Mouse (Mus musculus) heart, embryonic 12.5 days (tissue): ENCODE results near the gene G6pc3. TPM values are rescaled to one million over a fixed set of nuclear protein-coding genes. Genes with fewer than 3 reads are reported as not detected.
A peak's percentile ranks its signal among the peaks of the same experiment; 100 is the strongest.

Source experiments
- ATAC-seq: fragments of 200-750 bp; cut with Nextera tagmentation; 2 replicates; pipeline ENCODE4 v1.8.0; 2017; ENCODE audit warnings: moderate TSS enrichment, moderate library complexity; ENCODE audit not compliant: insufficient number of reproducible peaks, low FRiP score
- H3K27ac ChIP-seq: fragments of 300-500 bp; sonication (generic); 2 replicates; pipeline ENCODE4 v1.5.1; 2016; ENCODE audit warnings: mild to moderate bottlenecking, moderate library complexity; ENCODE audit not compliant: poor library complexity, severe bottlenecking
- H3K27me3 ChIP-seq: fragments of 300-500 bp; sonication (generic); replicated peaks from 2 replicates; pipeline ENCODE4 v1.6.1; 2016; ENCODE audit warnings: mild to moderate bottlenecking, moderate library complexity
- H3K36me3 ChIP-seq: fragments of 300-500 bp; sonication (generic); 2 replicates; pipeline ENCODE4 v1.6.1; 2016; ENCODE audit warnings: mild to moderate bottlenecking, moderate library complexity
- H3K4me1 ChIP-seq: fragments of 300-500 bp; sonication (generic); replicated peaks from 2 replicates; pipeline ENCODE4 v1.6.1; 2016; ENCODE audit warnings: mild to moderate bottlenecking
- H3K4me2 ChIP-seq: fragments of 300-500 bp; sonication (generic); 2 replicates; pipeline ENCODE4 v1.6.1; 2016; ENCODE audit warnings: mild to moderate bottlenecking, moderate library complexity
- H3K4me3 ChIP-seq: fragments of 300-500 bp; sonication (generic); 2 replicates; pipeline ENCODE4 v1.5.1; 2016; ENCODE audit warnings: mild to moderate bottlenecking
- H3K9ac ChIP-seq: fragments of 300-500 bp; sonication (generic); 2 replicates; pipeline ENCODE4 v1.6.1; 2016; ENCODE audit warnings: mild to moderate bottlenecking, moderate library complexity
- H3K9me3 ChIP-seq: fragments of 300-500 bp; sonication (generic); replicated peaks from 2 replicates; pipeline ENCODE4 v1.6.1; 2016; ENCODE audit warnings: mild to moderate bottlenecking, moderate library complexity
- WGBS: fragments of 180-500 bp; shearing (Covaris S2); methylation state at CpG from one replicate; pipeline ENCODE4 v1.1.7; 2016; 5-methylcytosine and 5-hydroxymethylcytosine counted together
- polyA plus RNA-seq: library from polyadenylated mRNA; unstranded; fragments of >200 nt; fragmentation: Nextera tagmentation; extraction: Ambion mirVana; gene quantifications from 2 replicates; pipeline ENCODE4 v1.2.1, GENCODE M21; 2016

Gene G6pc3
- polyA plus RNA-seq = 27.1 and 28.0 TPM in 2 replicates

DNA sequence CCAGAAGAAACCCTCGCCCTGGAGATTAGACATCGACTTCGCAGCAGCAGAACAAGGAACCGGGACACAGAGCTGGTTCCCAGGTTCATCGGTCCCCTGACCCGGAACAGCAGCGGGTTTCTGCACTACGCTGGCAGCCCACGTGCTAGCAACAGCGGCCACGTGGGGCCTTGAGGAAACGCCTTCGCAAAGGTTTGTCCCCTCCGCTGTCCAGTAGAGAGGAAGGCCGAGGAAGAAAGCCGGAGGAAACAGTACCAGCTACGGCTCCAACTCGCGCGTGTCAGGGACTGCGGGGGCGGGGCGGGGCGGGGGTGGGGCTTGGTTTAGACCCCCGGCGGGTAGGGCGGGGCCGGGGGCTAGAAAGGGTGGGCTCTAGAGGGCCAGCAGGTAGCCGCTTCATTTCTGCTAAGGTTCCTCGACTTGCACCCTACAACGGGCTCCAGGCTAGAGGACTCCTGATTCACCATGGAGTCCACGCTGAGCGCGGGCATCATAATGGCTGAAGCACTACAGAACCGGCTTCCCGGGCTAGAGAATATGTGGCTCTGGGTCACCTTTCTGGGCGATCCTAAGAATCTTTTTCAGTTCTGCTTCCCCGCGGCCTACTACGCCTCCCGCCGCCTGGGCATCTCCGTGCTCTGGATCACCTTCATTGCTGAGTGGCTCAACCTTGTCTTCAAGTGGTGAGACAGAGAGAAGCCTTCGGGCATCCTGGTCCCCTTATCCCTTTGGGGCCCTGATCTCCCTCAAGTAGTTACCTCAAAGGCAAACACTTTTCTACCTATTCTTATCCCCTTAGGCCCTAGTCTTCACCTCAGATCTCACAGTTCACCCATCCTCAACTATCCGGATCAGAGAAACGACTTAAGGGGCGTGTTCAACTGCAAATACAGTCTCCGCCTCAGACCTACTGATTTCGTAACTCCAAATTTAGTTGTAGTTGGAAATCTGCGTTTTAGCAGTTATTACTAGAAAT is at the start of gene G6pc3:
Gene G6pc3, plus strand, starts transcription at position 160 of the 976 bp plus-strand sequence.
- ATAC-seq = peak; percentile 86
- H3K4me2 ChIP-seq = peak within 1 kb of the TSS; percentile 93
- 2% methylated on average over 50 of the region's 50 CpGs for WGBS
- H3K27me3 ChIP-seq = no peaks in the 10 kb centered on the region
- no peaks in the 10 kb centered on the region for H3K9me3 ChIP-seq
- peak within 1 kb of the TSS; percentile 71 for H3K27ac ChIP-seq
- peak within 1 kb of the TSS; percentile 79 for H3K9ac ChIP-seq
- H3K36me3 ChIP-seq = peaks cover 24% of the 10 kb centered on the region
- peaks cover 18% of the 10 kb centered on the region for H3K4me1 ChIP-seq
- peak within 1 kb of the TSS; percentile 74 for H3K4me3 ChIP-seq

DNA sequence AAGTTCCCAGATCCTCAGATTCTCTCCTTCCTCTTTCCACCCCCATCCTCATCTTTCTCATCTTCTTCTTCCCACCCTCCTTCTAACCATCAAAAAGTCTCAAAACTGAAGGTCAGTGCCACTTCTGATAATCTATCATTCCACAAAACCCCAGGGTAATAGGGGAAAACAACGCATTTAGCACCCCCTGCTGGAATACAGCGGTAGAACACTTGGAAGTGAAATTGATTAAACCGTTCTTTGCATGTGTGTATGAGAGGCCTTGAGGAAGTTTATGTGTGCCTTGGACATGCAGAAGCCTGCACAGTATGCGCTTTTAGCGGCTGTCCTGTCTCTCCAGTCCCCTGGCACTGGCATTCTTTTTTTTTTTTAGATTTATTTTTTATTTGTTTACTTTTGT is 48.9 kb upstream of the G6pc3 start:
- Histone ChIP-seq H3K27me3 (peaks cover 38% of the 10 kb centered on the region), H3K4me3 (no peak overlapping the region), H3K36me3 (no peaks in the 10 kb centered on the region), H3K27ac (no peak overlapping the region), H3K9me3 (no peaks in the 10 kb centered on the region), H3K4me2 (no peak overlapping the region), H3K4me1 (peaks cover 6% of the 10 kb centered on the region; the same call in 1 of the 2 replicates), H3K9ac (no peak overlapping the region)
- WGBS = 5% methylated on average over 5 of the region's 5 CpGs
- ATAC-seq = no peak

DNA sequence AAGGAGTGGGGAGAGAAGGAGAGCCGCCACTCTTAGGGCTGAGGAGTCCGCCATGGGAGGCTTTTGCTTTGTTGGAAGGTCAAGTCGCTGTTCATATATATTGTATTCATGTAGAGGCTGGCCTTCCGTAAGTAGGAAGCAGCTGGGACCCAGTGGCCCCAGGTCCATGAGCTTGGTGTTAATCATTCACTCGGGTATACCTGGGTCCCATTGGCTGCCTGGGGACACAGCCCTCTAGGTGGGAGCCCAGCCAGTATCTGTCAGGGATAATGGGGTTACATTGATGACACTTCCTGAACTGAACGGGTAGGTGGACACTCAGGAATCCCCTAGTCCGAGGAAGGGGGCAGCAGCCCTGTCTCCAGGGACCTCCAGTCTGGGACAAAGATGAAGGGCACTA is 47.1 kb upstream of the G6pc3 start:
- H3K27me3 ChIP-seq = peaks cover 47% of the 10 kb centered on the region
- no peaks in the 10 kb centered on the region for H3K9me3 ChIP-seq
- no peak overlapping the region for H3K4me3 ChIP-seq
- peaks cover 23% of the 10 kb centered on the region for H3K4me1 ChIP-seq
- ATAC-seq = no peak
- H3K9ac ChIP-seq = no peak overlapping the region
- H3K4me2 ChIP-seq = no peak overlapping the region
- no peak overlapping the region for H3K27ac ChIP-seq
- WGBS = 63% methylated on average over 7 of the region's 7 CpGs
- no peaks in the 10 kb centered on the region for H3K36me3 ChIP-seq

DNA sequence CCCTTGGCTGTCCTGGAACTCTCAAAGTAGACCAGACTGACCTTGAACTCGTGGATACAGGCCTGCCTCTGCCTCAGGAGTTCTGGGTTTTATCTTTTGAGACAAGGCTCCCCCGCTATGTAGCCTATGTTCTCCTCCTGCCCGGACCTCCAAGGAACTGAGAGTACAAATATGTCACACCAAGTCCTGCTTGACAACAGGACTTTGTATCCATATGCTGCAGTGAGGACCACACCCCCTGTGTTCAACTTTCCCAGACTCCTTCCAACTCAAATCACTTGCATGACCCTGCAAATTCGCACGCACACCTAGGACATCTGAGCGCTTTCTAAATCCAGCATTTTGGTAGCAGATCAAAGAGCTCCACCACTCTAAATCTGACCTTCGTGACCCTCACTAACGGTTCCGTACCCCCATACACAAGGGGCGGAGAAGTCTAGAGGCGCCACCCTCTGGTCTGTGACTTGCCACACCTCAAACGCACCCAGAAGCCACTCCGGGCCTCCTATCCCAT is 44.4 kb upstream of the G6pc3 start:
- Histone ChIP-seq H3K36me3 (no peaks in the 10 kb centered on the region), H3K4me2 (peak overlapping the region; percentile 75), H3K9ac (peak overlapping the region; percentile 48; the same call in 1 of the 2 replicates), H3K4me1 (peaks cover 33% of the 10 kb centered on the region), H3K27ac (no peak overlapping the region), H3K4me3 (peak overlapping the region; percentile 47), H3K27me3 (peaks cover 69% of the 10 kb centered on the region), H3K9me3 (no peaks in the 10 kb centered on the region)
- 23% methylated on average over 13 of the region's 13 CpGs for WGBS
- 0 out of 2 replicates have a peak, but pooled peaks have one; percentile 20 for ATAC-seq

DNA sequence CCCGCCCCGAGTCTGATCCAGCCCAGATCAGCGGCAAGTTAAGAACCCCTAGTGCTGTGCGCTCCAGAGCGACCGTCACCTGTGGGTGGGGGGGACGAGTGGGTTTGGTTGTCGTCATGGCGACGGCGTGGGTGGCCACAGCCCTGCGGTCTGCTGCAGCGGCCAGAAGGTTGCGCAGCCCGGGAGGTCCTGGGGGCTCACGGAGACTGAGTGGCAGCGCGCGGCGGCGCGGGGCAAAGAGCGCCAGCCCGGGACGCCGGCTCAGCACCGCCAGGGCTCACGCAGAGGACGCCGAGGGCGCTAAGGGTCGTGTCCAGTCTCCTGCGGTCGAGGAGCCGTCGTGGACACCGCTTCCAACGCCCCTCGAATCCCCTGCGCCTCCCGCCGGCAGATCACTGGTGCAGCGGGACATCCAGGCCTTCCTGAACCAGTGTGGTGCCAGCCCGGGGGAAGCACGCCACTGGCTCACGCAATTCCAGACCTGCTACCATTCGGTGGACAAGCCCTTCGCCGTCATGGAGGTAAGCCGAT is 43.9 kb upstream of the G6pc3 start, which contains the start of gene Nags:
Gene Nags, plus strand, starts transcription at position 43 of the 531 bp plus-strand sequence.
- H3K27ac ChIP-seq = no peak within 1 kb of the TSS
- ATAC-seq = no peak; the same call in 1 of the 2 replicates
- peak within 1 kb of the TSS; percentile 47 for H3K4me3 ChIP-seq
- no peaks in the 10 kb centered on the region for H3K9me3 ChIP-seq
- H3K27me3 ChIP-seq = peaks cover 69% of the 10 kb centered on the region
- 1% methylated on average over 50 of the region's 50 CpGs for WGBS
- peak within 1 kb of the TSS; percentile 75 for H3K4me2 ChIP-seq
- H3K9ac ChIP-seq = peak within 1 kb of the TSS; percentile 48
- no peaks in the 10 kb centered on the region for H3K36me3 ChIP-seq
- peaks cover 33% of the 10 kb centered on the region for H3K4me1 ChIP-seq

DNA sequence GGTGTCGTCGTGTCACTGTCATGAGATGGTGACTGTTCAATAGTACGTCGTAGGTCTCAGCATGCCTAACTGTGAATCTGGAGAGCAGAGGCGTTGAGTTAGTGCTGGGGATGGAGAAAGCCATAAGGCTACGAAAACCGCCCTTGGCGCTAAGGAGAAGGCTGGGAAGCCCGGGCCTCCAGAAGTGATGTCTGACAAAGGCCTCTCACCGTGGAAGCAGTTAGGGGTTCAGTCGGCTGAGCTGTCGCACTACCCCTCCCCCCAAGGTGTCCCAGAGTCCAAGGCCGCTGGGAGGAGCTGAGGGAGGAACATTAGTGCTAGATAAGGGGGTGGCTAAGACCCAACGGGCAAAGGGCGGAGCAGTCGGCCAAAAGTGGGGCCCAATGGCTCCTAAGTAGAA is 43.4 kb upstream of the G6pc3 start:
- no peak for ATAC-seq
- H3K27me3 ChIP-seq = peaks cover 69% of the 10 kb centered on the region
- H3K27ac ChIP-seq = no peak overlapping the region
- H3K4me1 ChIP-seq = peaks cover 33% of the 10 kb centered on the region
- peak overlapping the region; percentile 75 for H3K4me2 ChIP-seq
- H3K9me3 ChIP-seq = no peaks in the 10 kb centered on the region
- WGBS = 3% methylated on average over 16 of the region's 16 CpGs
- H3K9ac ChIP-seq = 0 out of 2 replicates have a peak overlapping the region, but pooled peaks have one; percentile 48
- H3K36me3 ChIP-seq = no peaks in the 10 kb centered on the region
- peak overlapping the region; percentile 47 for H3K4me3 ChIP-seq

DNA sequence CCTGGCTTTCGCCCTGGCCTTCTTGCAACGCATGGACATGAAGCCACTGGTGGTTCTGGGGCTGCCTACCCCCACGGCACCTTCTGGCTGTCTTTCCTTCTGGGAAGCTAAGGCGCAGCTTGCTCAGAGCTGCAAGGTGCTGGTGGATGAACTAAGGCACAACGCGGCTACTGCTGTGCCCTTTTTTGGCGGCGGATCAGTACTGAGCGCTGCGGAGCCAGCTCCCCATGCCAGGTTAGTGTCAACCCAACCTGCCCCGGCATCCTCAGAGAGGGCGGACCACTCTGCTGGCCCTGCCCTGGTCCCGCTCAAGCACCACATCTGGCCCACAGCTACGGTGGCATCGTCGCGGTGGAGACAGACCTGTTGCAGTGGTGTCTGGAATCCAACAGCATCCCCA is 42.9 kb upstream of the G6pc3 start:
- H3K9me3 ChIP-seq = no peaks in the 10 kb centered on the region
- WGBS = 13% methylated on average over 17 of the region's 17 CpGs
- peak overlapping the region; percentile 16 for H3K4me3 ChIP-seq
- H3K27ac ChIP-seq = no peak overlapping the region
- no peak overlapping the region for H3K9ac ChIP-seq
- H3K4me2 ChIP-seq = peak overlapping the region; percentile 75
- ATAC-seq = no peak
- peaks cover 69% of the 10 kb centered on the region for H3K27me3 ChIP-seq
- peaks cover 33% of the 10 kb centered on the region for H3K4me1 ChIP-seq
- H3K36me3 ChIP-seq = no peaks in the 10 kb centered on the region

DNA sequence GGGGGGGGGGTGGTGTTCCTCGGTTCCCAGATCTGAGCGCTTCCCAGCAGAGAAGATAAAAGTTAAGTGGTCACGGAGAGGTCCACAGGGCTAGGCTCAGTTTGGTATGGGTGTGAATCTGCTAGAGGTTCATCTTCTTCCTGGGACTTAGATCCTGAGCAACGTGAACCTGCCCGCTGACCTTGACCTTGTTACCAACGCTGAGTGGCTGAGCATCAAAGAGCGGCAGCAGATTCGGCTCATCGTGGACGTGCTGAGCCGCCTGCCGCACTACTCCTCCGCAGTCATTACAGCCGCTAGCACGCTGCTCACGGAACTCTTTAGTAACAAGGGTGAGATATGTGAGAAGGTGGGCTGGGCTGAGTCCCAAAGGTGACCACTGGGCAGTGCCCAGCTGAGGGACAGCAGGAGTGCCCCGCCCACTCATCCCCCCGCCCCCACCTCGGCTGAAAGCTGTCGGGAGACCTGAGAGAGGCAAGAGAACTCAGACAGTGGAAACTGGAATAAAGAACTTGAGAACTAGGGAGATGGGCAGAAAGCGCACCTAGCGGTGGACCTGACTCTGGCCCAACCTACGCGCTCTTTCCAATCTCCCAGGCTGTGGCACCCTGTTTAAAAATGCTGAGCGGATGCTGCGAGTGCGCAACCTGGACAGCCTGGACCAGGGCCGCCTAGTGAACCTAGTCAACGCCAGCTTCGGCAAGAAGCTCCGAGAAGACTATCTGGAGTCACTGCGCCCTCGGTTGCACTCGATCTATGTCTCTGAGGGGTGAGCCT is 42.0 kb upstream of the G6pc3 start:
- H3K9me3 ChIP-seq = no peaks in the 10 kb centered on the region
- H3K9ac ChIP-seq = peak overlapping the region; percentile 19; the same call in 1 of the 2 replicates
- WGBS = 12% methylated on average over 34 of the region's 34 CpGs
- H3K4me1 ChIP-seq = peaks cover 33% of the 10 kb centered on the region
- peak overlapping the region; percentile 16 for H3K4me3 ChIP-seq
- ATAC-seq = peak; percentile 31; the same call in 1 of the 2 replicates
- no peak overlapping the region for H3K27ac ChIP-seq
- H3K4me2 ChIP-seq = peak overlapping the region; percentile 75
- peaks cover 68% of the 10 kb centered on the region for H3K27me3 ChIP-seq
- peaks cover 2% of the 10 kb centered on the region; the same call in 1 of the 2 replicates for H3K36me3 ChIP-seq

DNA sequence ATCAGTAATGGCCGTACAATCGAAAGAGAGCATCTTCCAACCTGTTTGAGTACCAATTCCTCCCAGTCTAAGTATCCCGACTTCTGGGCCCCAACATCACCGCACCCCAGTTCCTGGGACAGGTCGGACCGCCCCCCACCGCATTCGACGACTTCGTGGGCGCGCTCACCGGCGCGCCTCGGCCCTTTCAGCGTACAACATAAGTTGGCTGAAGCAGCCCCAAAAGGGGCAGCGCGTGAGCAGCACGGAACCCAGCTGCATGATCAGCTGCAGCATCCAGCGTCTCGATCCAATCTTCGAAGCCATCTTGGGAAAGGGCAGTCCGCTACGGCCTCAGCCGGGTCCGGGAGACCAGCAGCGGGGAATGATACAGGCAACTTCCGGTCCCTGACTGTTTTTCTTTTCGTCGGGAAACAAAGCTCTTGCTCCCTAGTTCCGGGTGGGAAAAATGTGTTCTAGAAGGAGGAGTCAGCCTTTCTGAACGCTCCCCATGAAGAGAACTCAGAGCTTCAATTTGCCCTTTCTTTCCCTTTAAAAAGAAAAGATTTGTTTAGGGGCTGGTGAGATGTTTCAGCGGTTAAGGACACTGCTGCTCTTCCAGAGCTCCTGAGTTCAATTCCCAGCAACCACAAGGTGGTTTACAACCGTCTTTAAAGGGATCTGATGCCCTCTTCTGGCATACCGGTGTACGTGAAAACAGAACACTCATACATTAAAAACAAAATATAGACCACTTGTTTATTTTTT is 33.2 kb upstream of the G6pc3 start, which contains the start of gene Tmem101:
Gene Tmem101, minus strand, starts transcription at position 366 of the 747 bp plus-strand sequence.
- peaks cover 30% of the 10 kb centered on the region for H3K36me3 ChIP-seq
- WGBS = under 1% methylated on average over 37 of the region's 37 CpGs
- H3K27ac ChIP-seq = peak within 1 kb of the TSS; percentile 54; the same call in 1 of the 2 replicates
- H3K27me3 ChIP-seq = no peaks in the 10 kb centered on the region
- H3K4me3 ChIP-seq = peak within 1 kb of the TSS; percentile 84
- H3K4me1 ChIP-seq = peaks cover 5% of the 10 kb centered on the region
- H3K9ac ChIP-seq = peak within 1 kb of the TSS; percentile 84
- H3K4me2 ChIP-seq = peak within 1 kb of the TSS; percentile 90
- peak; percentile 67; the same call in 1 of the 2 replicates for ATAC-seq
- H3K9me3 ChIP-seq = no peaks in the 10 kb centered on the region

DNA sequence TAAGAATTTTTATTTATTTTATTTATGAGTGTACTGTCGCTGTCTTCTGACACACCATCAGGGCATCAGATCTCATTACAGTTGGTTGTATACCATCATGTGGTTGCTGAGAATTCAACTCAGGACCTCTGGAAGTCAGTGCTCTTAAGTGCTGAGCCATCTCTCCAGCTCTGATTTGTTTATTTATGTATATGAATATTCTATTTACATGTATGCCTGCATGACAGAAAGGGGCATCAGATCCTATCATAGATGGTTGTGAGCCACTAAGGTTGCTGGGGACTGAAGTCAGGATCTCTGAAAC is 32.7 kb upstream of the G6pc3 start:
- Histone ChIP-seq H3K9ac (no peak overlapping the region), H3K4me2 (peak overlapping the region; percentile 90; the same call in 1 of the 2 replicates)

More for the DNA sequence above, 32.7 kb upstream of the G6pc3 start:
- Histone ChIP-seq H3K4me1 (peaks cover 5% of the 10 kb centered on the region), H3K4me3 (no peak overlapping the region), H3K9me3 (no peaks in the 10 kb centered on the region), H3K27me3 (no peaks in the 10 kb centered on the region), H3K36me3 (peaks cover 34% of the 10 kb centered on the region), H3K27ac (no peak overlapping the region)
- ATAC-seq = no peak
- WGBS = 3% methylated on average over 1 of the region's 1 CpGs
